Mouse (Mus musculus) neutrophil, adult 83 days (primary cell): ENCODE data around the gene Naa30. TPM values are rescaled to one million over a fixed set of nuclear protein-coding genes. Genes with fewer than 3 reads are reported as not detected.

Experiments used
- total RNA-seq, 2 experiments: library from RNA; stranded (reverse); gene quantifications; one replicate each; pipeline ENCODE4 v1.2.4; 2023

Naa30 gene
- total RNA-seq, result 10 to 100 TPM; 13.5 to 15.3 TPM

DNA sequence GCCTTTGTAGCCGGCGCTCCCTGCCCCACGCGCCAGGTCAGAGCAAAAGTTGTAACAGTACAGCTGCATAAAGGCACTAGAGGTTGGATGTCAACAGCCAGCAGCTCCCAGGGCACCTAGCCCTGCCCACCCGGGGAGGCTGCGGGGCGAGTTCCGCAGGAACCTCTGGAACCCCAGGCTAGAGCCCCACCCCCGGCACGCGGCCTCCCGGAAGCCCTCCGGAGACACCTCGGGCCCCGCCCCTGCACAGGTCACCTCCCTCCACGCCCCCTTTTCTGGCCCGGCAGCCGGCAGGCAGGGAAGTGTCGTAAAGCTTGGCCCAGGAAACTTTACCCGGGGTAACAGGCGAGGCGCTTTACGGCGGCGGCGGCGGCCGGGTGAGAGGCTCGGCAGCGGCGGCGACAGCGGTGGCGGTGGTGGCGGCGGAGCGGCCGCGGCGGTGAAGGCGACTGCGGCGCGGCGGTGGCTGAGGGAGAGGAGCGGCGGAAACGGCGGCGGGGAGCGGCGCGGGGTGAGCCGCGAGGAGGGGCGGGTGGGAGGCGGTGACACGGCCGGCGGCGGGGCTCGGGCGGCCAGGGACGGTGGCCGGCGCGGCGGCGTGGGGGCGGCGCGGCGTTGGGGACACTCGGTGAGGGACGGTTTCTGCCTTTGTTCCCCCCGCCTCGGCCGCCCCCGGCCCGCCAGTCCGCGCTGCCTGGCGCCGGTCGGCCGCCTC lies at the start of gene Naa30:
Gene Naa30 (plus strand): TSS at position 360 of the 715 bp plus-strand sequence.

Other genes with a start within 250 kb of the Naa30 start
- 10 to 100 TPM; 15.3 to 17.8 TPM for gene Ap5m1, start 106.1 kb upstream of the Naa30 start, total RNA-seq
- 10 to 100 TPM; 33.8 to 35.0 TPM for gene Exoc5, start 105.6 kb upstream of the Naa30 start, total RNA-seq
- not detected for gene ccdc198, start 73.2 kb downstream of the Naa30 start, total RNA-seq